Mouse (Mus musculus): ENCODE measurements around the gene Gpatch8.
A peak's percentile ranks its signal among the peaks of the same experiment; 100 is the strongest.

The Gpatch8 gene

DNA sequence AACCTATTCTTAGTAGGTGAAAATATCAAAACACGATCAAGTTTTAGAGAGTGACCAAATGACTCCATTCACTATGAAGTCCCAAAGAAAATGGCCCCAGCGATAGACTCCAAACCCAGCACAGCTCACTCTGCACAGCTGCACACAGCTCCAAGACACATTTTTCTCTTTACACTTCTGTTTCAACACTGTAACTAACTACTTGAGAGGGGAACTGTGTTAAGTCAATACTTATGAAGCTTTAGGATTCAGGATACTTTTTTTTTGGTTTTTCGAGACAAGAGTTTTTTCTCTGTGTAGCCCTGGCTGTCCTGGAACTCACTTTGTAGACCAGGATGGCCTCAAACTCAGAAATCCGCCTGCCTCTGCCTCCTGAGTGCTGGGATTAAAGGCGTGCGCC, 61.1 kb downstream of the Gpatch8 start:
- no peak for DNase-seq

DNA sequence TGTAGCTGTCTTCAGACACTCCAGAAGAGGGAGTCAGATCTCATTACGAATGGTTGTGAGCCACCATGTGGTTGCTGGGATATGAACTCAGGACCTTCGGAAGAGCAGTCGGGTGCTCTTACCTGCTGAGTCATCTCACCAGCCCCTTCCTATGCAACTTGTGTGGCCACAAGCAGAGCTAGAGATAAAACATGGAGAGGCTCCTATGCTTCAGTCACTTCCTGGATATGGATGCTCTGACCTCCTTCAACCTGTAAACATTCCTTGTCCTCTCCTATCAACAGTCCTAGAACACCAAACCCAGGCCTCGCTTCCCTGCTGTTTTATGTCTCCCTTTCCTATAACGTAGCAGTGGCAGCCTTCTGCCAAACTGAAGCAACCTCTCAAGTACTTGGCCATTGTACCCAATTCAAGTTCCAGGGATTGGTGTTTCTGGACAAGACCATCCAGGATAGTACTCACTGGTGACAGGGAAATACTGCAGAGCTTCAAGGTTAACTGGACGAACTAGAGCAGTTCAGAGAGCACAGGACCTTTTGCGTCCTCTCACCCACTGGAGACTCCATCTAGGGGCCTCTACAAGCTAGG, 62.0 kb downstream of the Gpatch8 start:
- DNase-seq = no peak

DNA sequence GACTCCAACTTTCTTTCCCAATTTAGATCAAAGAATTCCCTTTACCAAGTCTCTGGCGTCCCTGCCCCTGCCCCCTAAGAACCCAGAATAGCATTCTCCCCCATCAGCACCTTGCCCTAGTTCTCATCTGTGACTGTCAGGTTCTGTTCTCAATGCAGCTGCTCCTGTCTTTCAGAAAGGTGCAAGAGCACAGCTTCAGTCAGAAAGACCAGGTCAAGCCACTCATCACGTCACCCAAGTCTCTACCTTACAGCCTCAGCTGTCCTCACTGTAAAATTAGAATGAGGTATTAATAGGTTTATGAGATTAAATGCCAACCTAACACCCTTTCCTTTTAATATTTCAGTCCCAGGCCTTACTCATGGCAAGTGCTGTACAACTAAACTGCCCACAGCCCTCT, 63.0 kb downstream of the Gpatch8 start:
- no peak for DNase-seq

DNA sequence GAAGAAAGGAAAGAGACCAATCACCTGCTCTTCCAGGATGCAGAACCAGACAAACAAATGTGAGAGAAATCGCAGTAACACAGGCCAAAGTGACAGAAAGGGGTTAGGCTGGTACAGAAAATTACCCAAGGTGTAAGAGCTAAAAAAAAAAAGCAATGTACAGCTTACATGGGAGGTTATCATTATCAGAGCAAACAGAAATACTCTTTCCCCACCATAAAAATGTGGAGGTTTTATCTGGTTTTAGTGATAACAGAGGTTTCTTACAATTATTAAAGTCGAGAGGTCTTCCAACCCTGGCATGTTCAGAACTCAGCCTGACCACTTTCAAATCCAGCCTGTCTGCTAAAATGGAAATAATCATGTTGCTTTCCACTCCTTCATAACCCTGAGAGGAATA, 68.3 kb downstream of the Gpatch8 start:
- no peak for DNase-seq

DNA sequence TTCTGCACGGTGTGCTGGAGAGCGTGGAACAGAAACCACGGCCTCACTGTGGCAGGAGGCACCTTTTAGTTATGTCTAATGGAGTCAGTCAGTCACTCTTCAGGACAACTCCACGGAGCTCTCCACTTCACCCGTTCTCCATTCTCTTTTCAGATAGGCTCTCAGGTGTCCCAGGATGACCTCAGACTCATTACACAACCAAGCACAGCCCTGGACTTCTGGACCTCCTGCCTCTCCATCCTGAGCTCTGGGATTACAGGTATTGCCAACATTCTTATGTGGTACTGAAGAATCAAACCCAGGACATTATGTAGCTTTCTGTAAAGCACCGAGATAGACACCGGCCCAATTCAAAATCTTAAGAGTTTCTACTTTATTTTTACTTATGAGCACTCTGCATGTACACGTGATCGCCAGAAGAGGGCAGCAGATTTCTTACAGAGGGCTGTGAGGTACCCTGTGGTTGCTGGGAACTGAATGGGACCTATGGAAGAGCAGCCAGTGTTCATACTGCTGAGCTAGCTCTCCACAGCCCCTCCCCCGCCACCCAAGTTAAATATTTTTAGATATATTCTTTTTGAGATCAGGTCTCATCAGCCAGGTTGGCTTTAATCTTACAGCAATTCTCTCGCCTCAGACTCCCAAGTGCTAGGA, 69.3 kb downstream of the Gpatch8 start:
- no peak for DNase-seq

DNA sequence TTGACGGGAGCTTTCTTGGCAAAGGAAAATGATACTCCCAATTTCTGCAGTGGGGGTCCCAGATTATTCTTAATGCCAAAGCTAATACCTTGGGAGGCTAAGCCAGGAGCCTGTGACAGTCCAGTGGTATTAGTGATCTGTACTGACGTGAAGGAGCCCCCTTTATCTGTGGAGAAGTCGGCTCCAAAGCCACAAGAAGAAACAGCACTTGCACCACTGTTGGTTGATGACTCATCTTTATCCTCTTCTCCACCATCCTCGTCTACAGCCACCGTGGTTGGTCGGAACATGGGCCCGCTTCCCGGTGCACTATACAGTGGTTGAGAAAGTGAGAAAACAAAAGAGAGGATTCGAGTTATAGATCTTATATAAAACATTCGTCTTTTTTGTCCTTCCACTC, 74.4 kb downstream of the Gpatch8 start:
- no peak for DNase-seq

DNA sequence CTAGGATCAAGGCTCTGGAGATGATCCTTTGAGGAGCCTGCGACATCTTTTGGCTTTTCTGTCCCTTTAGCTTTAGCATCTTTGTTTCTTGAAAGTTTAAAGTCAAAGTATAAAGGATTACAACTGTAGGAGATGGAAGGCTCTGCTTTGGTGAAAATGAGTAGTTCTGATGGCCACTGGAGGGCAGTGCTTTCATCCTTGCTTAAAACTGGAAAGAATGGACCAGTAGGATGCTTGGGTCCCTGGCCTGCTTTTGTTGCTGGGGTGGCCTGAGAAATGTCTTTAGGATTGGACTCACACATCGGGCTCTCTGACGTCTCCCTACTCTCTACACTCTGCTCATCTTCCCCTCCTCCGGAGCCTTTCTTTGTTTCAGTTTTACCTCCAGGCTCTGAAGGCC, 75.3 kb downstream of the Gpatch8 start:
- DNase-seq = no peak

DNA sequence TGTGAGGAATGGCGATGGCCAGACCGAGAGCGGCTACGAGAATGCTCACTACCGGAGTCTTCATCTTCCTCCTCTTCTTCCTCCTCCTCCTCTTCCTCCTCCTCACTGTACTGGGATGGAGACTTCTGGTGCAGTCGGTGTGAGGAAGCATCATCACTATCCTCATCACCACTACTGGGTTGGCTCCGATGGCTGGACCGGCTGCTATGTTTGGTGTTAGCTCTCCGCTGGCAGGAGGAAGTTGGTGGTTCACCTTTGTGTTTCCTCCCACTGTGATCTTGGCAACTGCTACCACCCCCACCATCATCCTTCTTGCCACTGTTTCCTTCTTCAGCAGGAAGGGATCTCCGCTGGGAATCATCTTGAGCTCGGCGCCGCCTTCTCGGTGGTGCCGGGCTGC, 76.1 kb downstream of the Gpatch8 start:
- DNase-seq = no peak

DNA sequence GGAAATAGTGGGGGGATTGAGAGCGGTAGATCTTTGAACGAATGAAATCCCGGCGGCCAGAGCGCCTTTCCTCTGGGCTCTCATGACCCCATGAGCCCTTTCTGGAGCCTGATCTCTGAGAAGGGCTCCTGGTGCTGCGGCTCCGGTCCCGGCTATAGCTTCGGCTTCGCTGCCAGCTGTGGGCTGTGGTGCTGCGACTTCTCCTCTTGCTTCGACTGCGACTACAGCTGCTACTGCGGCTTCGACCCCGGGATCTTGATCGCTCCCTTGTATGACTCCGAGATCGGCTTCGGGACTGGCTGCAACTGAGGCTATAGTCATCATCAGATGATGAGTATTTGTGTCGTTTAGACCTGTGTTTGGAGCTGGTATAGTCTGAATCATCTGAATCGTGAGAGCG, 76.6 kb downstream of the Gpatch8 start:
- no peak for DNase-seq

DNA sequence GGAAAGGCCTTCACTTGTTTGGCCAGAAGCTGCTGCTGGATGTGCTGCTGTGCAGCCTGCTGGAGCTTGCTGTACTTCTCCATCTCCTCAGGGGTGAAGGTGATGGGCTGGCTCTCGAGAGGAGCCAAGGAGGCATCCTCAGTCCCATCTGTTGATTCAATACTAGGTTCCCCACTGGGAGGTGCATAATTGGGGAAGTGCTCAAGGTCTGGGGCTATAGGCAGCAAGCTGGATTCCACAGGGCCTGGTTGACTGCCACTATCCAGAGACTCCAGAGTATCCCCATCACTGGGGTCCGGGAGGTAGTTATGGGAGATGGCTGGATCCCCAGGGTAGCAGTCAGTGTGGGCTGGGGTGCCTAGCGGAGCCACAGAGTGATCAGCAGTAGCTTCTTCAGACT, 77.5 kb downstream of the Gpatch8 start:
- DNase-seq = no peak

DNA sequence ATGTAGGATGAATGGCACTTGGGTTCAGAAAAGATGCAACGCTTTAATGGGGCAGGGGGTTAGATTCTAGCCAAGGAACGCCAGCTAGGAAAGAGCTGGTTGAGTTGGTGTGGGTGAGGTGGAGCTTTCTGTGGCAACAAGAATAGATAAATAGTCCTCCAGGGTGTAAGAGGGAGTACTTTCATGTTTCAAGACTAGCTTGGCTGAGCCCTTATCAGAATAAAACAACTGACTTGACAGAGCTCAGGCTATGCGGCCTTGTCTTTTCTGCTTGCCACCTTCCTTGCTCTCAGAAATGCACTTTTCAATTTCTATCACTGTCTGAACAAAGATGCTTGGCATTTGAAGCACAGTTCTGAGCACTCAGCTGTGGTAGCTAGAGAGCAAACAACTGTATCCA, 81.2 kb downstream of the Gpatch8 start:
- no peak for DNase-seq

DNA sequence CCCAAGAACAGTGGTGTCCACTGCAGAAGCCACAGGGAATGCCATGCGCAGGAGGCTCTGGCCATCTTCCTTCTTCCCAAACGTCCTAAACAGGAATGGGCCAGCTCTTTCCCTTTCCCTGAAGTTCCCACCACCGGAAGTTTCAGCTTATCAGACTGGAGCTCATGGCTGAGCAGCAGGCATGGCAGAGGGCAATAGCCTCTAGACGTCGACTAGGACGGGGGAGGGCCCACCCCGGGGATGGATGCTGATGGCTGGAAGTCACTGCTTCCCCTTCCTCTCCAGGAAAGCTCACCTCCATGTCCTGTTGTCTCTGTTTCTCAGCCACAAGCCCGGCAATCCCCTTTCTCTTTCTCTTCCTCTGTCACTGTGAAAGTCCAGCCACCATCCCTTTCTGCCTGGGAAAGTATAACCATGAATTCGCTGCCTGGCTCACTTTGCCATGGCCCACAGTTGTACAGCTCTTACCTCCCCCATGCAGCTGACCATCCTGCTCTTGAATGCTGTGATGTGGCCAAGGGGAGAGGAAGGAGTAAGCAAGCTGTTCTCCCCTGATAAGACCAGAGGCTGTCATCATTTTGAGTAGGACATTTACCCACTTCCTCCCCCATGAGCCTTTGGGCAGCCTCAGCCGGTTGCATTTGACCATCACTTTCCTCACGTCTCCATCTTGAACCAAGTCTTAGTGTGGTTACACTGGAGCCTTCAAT, 86.4 kb downstream of the Gpatch8 start, which contains the start of gene Itga2b:
Gene Itga2b (minus strand): TSS at position 475 of the 710 bp plus-strand sequence.
- DNase-seq = no peak

DNA sequence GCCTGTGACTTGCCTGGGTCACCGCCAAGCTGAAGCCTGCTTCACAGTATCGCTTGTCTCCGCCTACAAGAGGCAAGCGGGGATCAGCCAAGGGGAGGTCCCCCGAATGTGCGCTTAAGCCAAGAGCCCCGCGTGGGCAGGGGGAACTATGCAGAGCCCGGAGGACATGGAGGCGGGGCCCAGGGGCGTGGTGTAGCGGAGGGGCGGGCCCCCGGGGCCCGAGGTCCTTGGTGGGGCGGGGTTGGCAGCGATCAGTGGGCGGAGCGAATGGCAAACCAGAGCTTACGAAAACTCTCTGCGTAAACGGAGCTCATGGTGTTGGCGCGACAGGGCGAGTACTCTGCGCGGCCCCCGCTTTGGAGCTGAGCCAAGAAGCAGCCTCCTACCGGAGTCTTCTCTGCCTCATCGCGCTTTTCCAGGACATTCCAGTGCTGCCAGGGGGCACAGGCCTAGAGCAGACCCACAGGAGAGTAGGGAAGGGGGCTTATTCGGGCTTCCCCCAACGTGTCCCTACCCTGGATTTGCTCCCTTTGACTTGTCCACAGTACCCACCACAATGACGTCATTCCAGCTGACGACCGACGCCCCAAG, 89.1 kb downstream of the Gpatch8 start:
- peak; percentile 89 to 90 for DNase-seq

DNA sequence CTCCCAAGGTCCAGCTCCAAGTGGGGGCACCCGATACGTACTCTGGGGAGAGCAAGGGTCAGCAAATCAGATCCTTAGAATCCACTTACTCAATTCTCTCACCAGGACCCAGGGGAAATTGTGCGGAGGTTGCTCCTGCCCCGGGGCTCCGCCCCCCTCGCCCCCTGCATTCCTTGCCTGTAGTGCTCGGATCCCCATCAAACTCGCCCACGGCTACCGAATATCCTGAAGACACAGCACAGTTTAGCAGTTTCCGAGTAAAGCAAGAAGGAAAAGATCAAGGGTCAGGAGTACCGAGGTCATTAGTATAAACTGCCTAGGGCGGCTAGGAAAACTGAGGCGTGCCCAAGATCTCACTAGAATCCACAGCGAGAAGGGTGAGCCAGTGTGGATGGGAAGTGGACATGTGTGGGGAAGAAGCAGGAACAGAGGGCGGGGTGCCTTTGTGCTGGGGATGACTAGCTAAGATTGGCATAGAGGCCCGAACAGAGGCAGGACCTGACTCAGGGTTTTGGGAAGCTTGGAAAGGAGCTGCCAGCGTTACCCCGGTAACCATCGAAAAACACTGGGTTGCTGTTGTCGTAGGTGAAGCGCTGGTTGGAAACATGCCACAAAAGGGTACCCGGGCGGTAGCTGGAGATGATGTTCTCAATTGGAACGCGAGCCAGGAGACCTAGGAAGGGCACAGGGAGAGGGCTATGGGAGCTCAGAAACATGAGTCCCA, 90.3 kb downstream of the Gpatch8 start:
- no peak for DNase-seq

DNA sequence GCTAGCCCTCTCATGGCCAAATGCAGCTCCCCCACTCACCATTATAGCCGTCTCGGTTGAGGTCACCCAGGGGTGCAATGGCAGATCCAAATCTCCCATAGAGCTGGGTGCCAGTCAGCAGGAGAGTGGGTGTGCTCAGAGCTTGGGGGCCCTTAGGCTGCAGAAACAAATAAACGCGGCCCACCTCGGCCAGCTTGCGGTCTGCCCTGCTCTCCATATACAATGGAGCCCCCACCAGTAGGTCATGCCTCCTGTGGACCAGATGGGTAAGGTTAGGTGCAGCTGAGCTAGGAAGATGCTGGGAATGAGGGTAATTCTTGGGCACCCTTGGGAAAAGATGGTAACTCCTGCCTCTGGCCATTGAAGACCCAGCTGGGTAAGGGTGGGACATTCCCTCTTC, 91.3 kb downstream of the Gpatch8 start:
- DNase-seq = no peak

DNA sequence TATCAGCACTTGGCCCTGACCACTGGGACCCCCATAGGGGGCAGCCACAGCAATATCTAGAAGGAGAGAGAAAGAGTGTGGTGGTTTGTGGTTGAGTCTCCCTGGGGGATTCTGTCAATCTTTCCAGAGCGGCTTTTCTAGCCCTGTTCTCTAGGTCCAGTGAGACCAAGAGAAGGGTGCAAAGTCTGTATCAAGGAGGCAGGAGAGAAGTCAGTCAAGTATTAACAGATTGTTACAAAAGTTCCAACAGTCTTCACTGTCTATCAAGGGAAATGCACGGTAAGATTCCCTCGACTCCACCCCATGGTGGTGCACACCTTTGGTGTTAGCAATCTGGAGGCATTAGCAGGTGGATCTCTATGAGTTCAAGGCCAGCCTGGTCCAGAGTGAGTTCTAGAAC, 94.4 kb downstream of the Gpatch8 start:
- DNase-seq = no peak

DNA sequence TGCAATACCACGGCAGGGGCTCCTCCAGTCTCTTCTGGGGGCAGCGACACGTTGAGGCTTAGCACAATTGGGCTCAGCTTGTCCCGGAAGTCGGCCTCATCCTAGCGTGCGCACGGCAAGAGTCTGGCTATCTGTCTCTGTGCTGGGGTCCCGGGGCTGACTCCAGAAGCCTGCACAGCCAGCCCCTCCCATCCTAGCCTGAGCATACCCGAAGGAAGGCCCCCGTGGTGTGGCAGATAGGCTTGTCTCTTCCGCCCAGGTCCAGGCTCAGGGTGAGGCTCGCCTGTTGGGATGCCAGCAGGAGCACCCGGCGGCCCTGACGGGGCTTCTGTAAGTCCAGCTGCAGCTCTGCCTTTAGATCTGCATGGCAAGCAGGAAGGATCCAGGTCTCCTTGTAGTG, 95.7 kb downstream of the Gpatch8 start:
- DNase-seq = no peak

DNA sequence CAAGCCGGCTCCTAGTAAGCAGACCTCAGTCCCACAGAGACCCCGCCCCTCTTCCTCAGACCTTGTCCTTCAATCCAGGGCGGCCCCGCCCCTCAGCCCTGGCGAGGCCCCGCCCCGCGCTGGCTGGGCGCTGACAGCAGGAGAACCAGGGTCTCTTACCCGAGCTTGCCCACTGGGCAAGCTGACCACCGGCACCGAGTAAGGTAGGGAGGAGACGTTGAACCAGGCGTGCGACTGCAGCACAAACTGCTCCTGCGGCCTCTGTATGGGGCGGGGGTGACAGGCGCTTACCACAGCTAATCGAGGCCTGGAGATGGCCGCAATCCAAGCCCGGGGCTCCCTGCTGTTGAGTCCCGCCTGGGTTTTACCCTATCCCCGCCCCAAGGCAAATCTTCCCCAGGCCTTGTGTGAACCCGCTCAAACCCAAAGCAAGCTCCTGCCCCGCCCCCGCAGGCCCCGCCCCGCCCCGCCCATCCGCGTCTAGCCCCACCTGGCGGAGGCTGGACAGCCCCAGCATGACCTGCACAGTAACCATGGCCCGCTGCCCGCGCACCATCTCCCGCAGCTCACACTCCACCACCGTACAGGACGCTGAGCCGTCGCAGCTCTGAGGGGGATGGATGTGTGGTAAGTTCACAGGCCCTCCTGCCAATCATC, 100.3 kb downstream of the Gpatch8 start:
- no peak for DNase-seq

DNA sequence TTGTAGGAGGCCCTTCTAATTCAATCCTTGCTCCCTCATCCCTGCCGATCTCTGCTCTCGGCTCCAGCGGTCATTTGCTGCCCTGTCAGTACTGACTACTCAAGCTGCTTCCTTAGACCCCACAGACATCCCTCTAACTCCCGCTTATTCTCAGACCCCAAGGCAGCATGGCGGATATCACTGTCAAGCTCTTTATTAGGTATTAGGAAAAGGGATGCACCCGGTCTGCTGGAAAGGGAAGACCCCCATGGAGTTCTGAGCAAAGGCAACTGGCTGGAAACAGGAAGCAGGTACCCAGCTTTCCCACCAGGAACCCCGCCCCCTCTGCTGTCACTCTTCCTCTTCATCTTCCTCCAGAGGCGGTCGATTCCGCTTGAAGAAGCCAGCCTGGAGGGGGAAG, 103.1 kb downstream of the Gpatch8 start:
- no peak for DNase-seq

DNA sequence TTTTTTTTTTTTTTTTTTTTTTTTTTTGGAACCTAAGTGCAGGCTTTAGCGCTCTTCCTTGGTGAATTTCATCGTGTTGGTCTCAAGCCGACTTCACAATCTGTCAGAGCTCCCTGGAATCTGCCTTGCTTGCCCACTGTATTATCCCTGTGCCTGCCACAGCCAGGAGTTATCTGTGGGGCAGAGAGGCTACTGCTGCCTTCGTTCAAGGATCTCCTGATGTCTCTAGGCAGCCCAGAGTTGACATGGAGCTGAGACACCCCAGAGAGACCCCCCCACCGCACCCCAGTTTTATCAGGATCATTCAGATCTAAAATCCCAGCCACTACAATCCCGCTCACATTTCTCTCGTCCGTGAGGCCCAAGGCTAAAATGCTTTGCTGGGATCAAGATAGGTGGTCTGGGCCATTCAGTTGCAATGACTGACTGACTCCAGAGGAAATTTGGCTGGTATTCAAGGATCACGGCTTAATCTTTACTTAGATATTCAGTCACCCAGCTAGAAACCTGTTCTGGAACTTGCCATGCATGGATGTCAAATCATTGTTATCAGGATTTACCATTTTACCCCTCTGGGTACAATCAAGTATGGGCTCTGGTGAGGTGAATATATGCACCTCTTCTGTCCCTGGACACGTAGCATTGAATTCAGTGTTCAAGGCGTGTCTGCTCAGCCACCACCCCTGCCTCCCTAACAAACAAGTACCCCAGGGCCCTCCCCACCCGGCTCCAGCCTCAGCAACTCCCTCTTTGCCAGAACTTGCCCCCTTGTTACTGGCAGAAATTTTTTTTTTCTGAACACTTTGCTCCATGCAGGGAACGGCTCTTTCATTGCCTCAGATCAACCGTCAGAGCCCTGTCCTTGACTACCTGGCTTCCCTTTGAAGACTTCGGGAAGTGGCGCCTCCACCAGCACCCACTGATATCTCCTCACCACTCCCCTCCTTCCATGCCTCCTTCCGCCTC, 106.9 kb downstream of the Gpatch8 start:
- no peak for DNase-seq

DNA sequence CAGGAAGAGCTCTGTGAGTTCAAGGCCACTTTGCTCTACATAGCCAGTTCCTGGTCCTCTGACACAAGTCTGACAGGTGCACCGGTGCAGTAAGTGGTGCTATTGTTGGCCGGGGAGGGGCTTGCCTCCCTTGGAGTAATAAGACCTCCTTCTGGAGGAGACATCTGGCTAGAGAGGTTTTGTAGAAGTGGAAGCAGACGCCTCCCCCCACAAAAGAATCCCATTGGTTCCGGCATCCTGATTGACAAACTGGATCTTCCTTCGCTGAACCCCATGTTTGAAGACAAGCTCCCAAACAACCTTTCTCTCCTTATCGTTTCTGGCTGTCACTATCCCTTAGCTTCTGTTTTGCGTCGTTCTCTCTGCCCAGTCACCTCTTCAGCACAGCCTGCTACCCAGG, 107.9 kb downstream of the Gpatch8 start:
- DNase-seq = no peak

DNA sequence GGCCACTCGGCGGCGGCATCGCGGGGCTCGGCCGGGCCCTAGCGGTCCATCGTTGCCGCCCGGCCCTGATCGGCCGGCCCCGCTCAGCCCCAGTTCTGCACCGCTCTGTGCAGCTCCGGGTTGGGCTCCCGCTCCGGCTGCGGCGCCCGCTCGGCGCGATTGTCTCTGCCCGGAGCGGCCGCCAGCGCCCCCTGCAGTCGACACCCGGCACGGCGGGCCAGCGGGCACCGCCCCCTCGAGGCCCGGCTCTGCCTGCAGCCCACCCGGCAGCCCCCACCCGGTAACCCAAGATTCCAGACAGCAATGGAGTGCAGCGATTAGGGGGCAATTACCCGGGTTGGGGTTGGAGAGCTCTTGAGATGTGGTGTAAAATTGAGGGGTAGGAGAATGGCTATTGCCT, 108.7 kb downstream of the Gpatch8 start, which contains the start of gene Fam171a2:
Gene Fam171a2 (minus strand): TSS at position 186 of the 400 bp plus-strand sequence.
- no peak for DNase-seq
